Mouse (Mus musculus): ENCODE data around the gene Slc6a13.
A peak's percentile ranks its signal among the peaks of the same experiment; 100 is the strongest.

Slc6a13 gene

DNA sequence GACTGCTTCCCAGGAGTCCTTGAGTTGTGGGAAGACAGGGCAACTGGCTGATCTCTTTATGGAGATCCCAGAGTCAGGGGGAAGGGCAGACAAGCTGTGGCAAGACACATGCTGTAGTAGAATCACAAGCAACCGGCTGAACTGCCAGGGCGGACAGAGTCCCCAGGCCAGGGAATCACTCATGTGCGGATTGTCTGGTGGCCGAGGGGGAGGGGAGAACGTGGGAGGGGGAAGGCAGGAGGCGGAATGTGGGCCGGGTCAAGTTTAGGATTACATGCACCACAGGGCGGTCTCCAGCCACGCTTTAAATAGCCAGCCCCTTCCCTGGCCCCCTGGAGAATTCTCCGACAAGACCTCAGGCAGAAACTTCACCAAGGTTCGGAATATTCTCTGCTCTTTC is at the start of gene Slc6a13:
TSS of gene Slc6a13 (plus strand) at position 274 of the 400 bp plus-strand sequence.
- DNase-seq = peak; percentile 78

- no peak for DNase-seq
These were observed 49.6 kb upstream of the Slc6a13 start for GRCm38 (mm10) chr6:121250406-121250805.

DNA sequence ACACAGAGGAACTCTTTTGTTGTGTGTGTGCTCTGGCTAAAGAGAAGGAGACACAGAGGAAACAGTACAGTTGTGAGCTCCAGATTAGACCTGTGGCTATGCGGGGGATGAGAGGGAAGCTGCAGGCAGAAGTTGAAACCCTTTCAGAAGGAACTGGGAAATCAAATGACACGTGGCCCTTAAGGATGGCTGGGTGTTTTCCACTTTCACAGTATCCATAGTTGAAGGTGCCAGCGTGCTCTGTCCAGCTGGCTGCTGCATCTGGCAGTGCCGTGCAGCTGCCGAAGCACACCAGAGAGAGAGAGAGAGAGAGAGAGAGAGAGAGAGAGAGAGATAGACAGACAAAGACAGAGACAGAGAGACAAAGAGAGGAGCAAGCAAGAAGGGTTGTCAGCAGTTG is 48.8 kb upstream of the Slc6a13 start:
- DNase-seq = no peak

DNA sequence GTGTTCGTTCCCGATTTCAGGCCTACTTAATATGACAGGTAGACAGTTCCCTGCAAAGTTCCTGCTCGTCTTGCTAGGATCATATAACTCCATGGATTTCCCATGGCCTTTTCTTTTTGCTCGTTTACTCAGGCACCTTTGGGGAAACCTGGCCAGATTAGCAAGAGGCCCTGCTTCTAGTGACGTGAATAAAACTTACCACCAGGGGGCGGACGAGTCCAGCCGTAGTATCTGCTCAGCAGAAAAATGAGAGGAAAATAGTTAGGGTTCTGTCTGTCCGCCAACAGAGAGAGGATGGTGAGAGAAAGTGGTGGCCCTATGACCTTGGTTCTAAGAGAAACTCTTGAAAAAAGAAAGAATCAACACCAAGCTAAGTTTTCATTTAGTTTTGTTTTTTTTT is 39.5 kb upstream of the Slc6a13 start:
- DNase-seq = peak; percentile 74

DNA sequence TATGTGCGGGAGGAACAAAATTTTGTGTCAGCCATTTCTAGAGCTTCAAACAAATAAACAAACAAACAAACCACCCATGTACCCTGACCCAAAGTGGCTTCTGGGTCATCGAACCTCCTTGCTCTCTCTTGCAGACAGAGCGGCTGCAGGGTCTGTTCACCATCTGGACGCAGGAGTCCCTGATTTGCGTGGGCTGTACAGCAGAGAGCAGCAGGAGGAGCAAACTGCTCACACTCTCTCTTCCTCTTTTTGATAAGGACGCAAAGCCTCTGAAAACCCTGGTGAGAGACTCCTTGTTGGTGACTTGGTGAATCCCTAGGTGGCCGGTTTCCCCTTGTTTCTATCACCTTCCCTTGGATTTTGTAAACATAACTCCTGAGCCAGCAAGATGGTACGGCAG is 38.8 kb upstream of the Slc6a13 start:
- DNase-seq = no peak

- DNase-seq = no peak
These were observed 38.0 kb upstream of the Slc6a13 start for GRCm38 (mm10) chr6:121262004-121262403.

DNA sequence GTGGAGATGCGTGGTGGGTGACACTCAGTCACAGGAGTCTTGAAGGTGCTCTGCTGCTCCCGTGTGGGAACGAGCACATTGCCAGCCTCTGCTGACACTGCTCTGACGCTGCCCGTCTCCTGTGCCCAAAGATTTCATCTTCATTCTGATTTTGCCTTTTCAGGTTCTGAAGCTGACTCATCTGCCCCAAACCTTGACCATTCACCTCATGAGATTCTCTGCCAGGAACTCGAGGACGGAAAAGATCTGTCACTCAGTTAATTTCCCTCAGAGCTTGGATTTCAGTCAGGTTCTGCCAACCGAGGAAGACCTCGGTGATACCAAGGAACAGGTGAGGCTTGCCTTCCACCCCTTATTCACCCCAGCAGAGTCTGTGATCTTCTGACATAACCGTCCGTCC is 37.5 kb upstream of the Slc6a13 start:
- no peak for DNase-seq

- no peak for DNase-seq
These were observed 29.9 kb upstream of the Slc6a13 start for GRCm38 (mm10) chr6:121270156-121270555.

GRCm38 (mm10) chr6:121271707-121272074 is 28.3 kb upstream of the Slc6a13 start:
- DNase-seq = no peak

DNA sequence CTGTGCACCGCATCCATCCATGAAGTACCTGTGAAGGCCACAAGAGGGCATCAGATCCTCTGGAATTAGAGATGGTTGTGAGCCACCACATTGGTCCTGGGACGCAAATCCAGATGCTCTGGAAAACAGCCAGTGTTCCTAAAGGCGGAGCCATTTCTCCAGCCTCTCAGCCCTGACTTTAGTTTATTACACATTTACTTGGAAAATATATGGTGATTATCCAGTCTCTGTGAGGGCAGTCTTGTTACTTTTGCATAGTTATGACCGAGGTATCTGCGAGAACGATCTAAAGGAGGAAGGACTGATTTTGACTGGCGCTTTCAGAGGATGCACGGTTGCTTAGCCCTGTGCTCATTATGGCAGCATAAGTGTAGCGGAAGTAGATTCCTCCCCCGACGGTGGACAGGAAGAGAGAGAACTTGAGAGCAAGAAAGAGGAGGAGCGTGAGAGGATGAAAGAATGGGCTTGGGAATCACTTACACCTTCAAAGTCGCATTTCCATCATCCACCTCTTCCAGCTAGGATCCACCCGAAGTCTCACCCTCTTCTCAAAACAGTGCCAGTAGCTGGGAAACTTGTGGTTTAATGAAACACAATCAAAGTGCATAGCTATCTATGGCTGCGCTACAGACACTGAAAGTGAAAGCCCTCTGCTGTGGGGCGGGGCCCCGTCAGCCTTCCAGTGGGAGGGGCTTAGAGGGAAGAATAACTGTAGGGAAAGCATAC is 27.8 kb upstream of the Slc6a13 start:
- peak; percentile 90 for DNase-seq

DNA sequence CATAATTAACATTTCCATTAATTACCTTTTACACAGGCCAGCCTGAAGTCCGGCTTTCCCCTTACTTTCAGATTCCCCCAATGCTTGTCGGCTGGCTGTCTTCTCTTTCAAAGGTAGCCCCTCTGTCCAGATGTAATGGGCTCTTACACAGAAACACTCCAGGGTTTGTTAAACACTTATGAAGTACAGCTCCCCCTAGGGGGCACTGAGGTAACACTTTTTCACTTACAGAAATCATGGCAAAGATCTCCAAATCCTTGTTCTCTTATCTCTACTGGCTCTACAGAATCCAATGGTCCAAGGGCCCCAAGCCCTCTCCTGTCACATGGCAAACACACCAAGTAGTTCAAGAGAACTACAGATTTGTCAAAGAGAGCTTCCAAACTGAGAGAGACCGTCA is 25.7 kb upstream of the Slc6a13 start:
- DNase-seq = peak; percentile 63

GRCm38 (mm10) chr6:121284132-121284531 is 15.9 kb upstream of the Slc6a13 start:
- DNase-seq = no peak

DNA sequence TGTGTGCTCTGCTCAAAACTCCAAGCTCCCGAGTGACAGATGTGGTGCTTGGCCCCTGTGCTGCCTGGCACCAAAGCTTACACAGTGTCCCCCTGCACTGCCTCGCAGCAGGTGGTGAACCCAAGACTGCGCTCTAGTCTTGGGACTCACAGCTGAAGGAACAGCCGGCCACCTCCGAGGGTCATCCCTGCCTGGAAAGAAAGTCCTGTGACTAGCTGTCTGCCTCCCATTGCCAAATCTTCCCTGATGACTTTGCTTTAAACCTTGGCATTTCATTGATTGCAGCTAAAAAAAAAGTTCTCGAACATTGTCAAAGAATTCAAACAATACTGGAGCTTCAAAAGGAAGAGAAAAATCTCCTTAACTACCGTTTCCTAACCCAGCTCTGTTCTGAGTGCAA is 710 bp upstream of the Slc6a13 start:
- peak; percentile 16 for DNase-seq

DNA sequence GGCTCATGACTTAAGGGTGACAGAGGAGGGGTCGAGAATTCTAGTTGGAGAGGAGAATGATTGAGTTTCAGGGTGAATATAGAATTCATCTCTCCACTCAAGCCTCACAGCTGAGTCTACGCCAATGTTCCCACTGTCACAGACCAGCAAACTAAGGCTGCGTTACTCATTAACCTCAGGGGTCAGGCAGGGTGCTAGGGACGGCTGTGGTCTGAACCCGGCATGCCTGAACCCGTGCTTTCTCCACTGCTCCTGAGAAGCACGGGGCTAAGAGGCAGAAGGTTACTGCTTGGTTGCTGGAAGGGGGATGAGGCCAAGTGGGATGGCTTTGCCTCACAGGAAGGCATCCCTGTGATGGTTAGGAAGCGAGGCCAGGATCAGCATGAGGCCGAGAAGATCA is 477 bp downstream of the Slc6a13 start:
- no peak for DNase-seq

GRCm38 (mm10) chr6:121303466-121304220 is 3.6 kb downstream of the Slc6a13 start:
- no peak for DNase-seq

DNA sequence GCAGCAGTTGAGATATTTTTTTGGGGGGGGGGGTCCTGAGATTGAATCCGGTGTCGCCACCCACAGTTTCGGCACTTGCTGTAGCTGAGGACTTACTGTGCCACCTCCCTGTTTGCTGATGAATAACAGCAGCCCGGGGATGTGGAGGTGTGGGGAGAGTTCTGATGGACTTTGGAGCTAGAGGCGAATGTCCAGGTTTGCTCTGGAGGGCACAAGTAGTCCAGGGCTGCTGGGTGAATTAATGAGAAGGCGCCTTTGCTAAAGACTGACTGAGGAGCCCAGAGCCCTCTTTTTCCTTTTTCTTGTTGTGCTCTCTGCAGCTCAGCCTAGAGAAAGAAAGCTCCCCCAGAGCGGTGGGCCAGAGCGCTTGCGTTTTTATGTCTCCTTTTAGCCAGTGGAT is 4.6 kb downstream of the Slc6a13 start:
- DNase-seq = no peak

DNA sequence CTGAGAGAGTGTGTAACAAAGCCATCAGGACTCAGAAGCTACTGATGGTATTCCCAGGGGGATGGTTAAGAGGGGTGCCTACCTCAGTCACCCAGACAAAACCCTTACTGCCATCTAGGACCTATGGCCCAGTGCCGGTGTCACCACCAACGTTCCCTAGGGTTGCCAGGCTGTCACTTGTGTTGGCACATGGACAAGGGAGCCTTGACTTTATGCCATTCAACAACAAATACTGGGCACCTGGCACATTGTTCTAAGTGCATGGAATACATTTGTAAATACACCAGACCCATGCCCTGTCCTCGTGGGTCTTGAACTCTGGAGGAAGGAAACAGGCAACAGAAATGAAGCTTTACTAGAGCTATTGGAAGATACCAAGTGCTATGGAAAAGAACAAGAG is 5.5 kb downstream of the Slc6a13 start:
- DNase-seq = no peak

DNA sequence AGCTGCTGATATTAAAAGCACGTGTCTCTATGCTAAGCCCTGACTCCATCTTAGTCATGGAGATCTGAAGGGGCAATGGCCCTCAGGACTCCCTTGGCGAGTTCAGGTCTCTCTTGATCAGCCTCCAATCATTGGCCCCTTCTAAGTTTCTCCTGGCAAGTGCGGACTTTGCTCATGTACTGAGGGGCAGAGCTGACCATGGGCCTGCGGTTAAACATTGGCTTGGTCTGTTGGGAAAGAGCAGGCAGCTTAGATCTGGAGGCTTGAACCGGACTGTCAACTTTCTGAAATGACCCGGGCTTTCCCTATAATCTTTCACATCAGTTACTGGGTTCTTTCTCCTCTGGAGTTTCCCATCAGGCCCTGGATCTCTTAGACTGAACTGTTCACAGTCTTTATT is 11.0 kb downstream of the Slc6a13 start:
- DNase-seq = no peak

- DNase-seq = no peak
These were observed 19.1 kb downstream of the Slc6a13 start for GRCm38 (mm10) chr6:121319099-121319498.

DNA sequence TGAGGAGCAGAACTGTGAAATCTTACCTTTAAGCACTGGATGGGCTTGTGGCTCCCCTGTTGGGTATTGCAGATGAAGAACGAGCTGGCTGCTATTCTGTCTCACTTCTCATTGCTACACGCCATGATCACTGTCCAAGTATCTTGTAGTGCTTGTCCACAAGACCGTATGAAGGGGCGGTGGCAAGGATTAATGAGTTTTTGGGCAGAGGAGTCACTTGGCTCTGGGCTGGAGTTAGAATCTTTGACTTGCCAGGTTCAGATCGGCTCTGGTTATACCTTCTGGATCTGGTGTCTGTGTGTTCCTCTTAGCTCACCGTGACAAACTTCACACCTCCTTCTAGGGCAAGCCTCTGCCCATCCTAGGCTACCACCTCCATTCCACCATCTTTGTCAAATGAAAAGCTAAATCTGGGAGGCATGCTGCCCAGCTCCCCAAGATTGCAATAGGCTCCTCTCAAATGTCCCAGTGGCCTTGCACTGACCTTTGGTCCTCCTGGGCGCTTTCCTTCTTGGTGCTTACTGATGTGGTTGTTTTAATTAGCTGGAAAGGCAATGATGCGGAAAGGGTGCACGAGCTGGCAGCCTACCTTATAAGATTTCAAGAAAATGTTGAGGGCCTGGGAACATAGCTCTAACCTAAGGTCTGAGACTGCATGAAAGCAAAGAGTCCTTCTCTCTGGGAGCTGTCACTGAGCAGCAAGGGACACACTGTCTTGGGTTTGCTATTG is 22.5 kb downstream of the Slc6a13 start:
- DNase-seq = no peak

DNA sequence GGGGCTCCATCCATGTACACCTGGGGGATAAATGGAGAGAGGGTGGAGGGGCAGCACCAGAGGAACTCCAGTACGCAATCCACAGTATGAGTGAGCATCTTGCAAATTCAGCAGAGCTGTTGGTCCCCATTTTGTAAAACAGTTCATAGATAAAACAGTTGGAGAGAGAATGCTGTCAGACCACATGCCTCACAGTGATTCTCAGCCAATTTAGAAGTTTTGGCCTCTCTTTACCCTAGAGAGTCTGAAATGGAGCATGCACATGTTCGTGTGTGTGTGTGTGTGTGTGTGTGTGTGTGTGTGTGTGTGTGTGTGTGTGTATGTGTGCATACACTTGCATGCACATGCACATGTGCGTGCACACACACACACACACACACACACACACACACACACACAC is 25.3 kb downstream of the Slc6a13 start:
- no peak for DNase-seq

- DNase-seq = no peak
These were observed 25.7 kb downstream of the Slc6a13 start for GRCm38 (mm10) chr6:121325740-121326139.

DNA sequence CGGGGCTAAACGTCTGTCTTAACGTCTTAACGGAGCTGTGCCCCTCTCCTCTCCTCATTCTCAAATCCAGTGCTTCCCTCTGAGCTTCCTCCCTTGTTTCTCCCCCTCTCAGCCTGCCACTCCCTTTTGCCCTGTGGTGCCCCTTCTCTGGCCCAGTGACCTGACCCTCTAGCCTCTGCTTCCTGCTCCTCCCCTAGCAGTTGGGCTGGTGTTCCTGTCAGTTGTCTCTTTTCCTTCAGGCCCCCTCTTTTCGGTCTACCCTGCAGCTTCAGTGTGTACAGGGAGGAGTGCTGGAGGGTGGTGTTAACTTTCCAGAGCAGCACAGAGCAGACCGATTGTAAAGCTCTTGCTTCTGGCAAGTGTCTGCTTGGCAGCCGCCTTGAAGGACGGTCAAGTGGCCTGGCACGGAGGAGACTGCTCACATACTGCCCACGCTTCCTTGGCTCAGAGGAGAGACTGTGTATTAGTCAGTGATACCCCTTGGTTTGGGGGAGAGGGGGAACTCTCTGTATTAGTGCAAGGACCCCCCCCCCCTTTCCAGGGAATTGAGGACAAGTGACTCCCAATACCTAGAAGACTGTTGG is 26.6 kb downstream of the Slc6a13 start:
- DNase-seq = no peak
